Mouse (Mus musculus) thymus, adult 2 months (tissue): ENCODE results near the gene Ankrd24.

Experiments used
- CTCF ChIP-seq: fragments of 200-500 bp; IDR thresholded peaks from 2 replicates; pipeline ENCODE4 v1.5.1; 2012; ENCODE audit warnings: mild to moderate bottlenecking, control low read depth, low read length, moderate library complexity, borderline replicate concordance; ENCODE audit not compliant: control insufficient read depth, poor library complexity, insufficient read depth; ENCODE audit errors: extremely low read depth
- POLR2A ChIP-seq: fragments of 200-500 bp; IDR thresholded peaks from 2 replicates; pipeline ENCODE4 v1.6.1; 2012; ENCODE audit warnings: mild to moderate bottlenecking, low read length, control low read depth, moderate library complexity; ENCODE audit not compliant: control insufficient read depth, poor library complexity, insufficient read depth; ENCODE audit errors: extremely low read depth

GRCm38 (mm10) chr10:81600738-81601203, 27.6 kb upstream of the Ankrd24 start, which contains the start of gene Tle6:
- 0 out of 2 replicates have a peak, but pooled peaks have one; percentile 42 for TF ChIP-seq CTCF
- no peak for TF ChIP-seq POLR2A
